Mouse (Mus musculus) kidney, adult 2 months (tissue): Measurements from ENCODE around the gene Ppp4r1.

Source experiments
- CTCF ChIP-seq: fragments of 200-500 bp; conservative IDR thresholded peaks from 2 replicates; pipeline ENCODE4 v1.5.1; 2011; ENCODE audit warnings: low read depth, mild to moderate bottlenecking, control low read depth, low read length, moderate library complexity, mixed read lengths; ENCODE audit not compliant: insufficient read depth, insufficient read length
- POLR2A ChIP-seq: fragments of 200-500 bp; IDR thresholded peaks from one replicate; pipeline ENCODE4 v1.6.1; 2011; ENCODE audit warnings: low read depth, low read length, control low read depth

DNA sequence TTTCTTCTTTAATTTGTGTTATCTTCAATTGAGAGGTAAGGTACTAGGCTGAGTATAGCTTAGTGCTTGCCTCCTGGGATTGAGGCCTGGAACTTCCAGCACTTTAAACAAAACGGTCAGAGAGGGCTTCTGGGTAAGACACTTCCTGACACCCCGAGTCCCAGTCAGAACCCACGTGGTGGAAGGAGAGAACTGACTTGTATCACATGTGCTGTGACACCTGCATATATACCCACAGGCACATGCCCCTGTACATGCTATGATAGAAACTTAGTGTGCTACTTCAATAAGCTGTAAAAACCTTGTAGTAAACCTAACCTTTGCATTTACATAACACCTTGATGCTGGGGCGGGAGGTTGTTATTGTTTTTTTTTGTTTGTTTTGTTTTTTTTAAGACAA is 16.1 kb downstream of the Ppp4r1 start:
- TF ChIP-seq CTCF (no peak), POLR2A (no peak)
